Comparison of ENCODE assay signal across 14 mouse cellular contexts in genomic region chr11:84825261-84825807, GRCm38 (mm10). TPM values are rescaled to one million over a fixed set of nuclear protein-coding genes. Genes with fewer than 3 reads are reported as not detected.
A peak's percentile ranks its signal among the peaks of the same experiment; 100 is the strongest.
DNase-seq lines count a peak whose midpoint lies in the region; ATAC-seq and TF ChIP-seq lines count a peak whose summit lies in the region.
"Had no signal": no experiment of that assay in that cellular context is flagged by ENCODE, and none has a peak within 500 bp of the region (broad histone marks: within the 10 kb centered on the region; RNA-seq: fewer than 3 reads in every experiment).

No protein-coding gene starts in this region.

- no peak for TF ChIP-seq POLR2A in bone marrow, adult 2 months (IDR thresholded peaks at IDR 0.05; ENCODE audit: borderline replicate concordance, control insufficient read depth, low read depth, low read length)

- intact Hi-C loops in heart, postnatal 25 days (cut with DNase I), result no loop called here

- peaks cover 34% of the 10 kb centered on the region for H3K36me3 ChIP-seq in heart, embryonic 13.5 days
- peaks cover 18% of the 10 kb centered on the region for H3K36me3 ChIP-seq in liver, embryonic 11.5 days (ENCODE audit: control insufficient read depth, insufficient read depth, low read length)
- H3K36me3 ChIP-seq: neural tube, embryonic 12.5 days had no signal

- H3K9ac ChIP-seq in heart, embryonic 13.5 days, result peak overlapping the region; percentile 73
- H3K9ac ChIP-seq in liver, embryonic 11.5 days (ENCODE audit: low read depth, low read length), result peak overlapping the region; percentile 63
- H3K9ac ChIP-seq: embryonic facial prominence, embryonic 15.5 days; forebrain, embryonic 13.5 days; neural tube, embryonic 12.5 days had no signal

- no peaks in the 10 kb centered on the region for H3K9me3 ChIP-seq in heart, embryonic 13.5 days
- no peaks in the 10 kb centered on the region for H3K9me3 ChIP-seq in liver, embryonic 11.5 days (ENCODE audit: control insufficient read depth, low read length)
- H3K9me3 ChIP-seq: embryonic facial prominence, embryonic 15.5 days; forebrain, embryonic 13.5 days; neural tube, embryonic 12.5 days had no signal

- peak overlapping the region; percentile 83 for H3K4me2 ChIP-seq in heart, embryonic 13.5 days
- peak overlapping the region; percentile 86 for H3K4me2 ChIP-seq in liver, embryonic 11.5 days
- H3K4me2 ChIP-seq: embryonic facial prominence, embryonic 15.5 days; forebrain, embryonic 13.5 days; neural tube, embryonic 12.5 days had no signal

- peaks cover 26% of the 10 kb centered on the region for H3K27me3 ChIP-seq in heart, embryonic 13.5 days (replicated peaks)
- no peaks in the 10 kb centered on the region for H3K27me3 ChIP-seq in liver, embryonic 11.5 days (replicated peaks; ENCODE audit: control insufficient read depth, insufficient read depth, low read length)
- H3K27me3 ChIP-seq: CH12.LX; embryonic facial prominence, embryonic 15.5 days; forebrain, embryonic 13.5 days; neural tube, embryonic 12.5 days had no signal

- H3K27ac ChIP-seq in heart, embryonic 13.5 days (replicated peaks), result peak overlapping the region; percentile 92
- H3K27ac ChIP-seq in bone marrow, adult 2 months (ENCODE audit: control insufficient read depth, insufficient read depth, low read depth, low read length, poor library complexity), result peak overlapping the region; percentile 66
- H3K27ac ChIP-seq in liver, embryonic 11.5 days (ENCODE audit: low read depth, low read length), result peak overlapping the region; percentile 83
- H3K27ac ChIP-seq: embryonic facial prominence, embryonic 15.5 days; forebrain, embryonic 13.5 days; neural tube, embryonic 12.5 days had no signal

- H3K4me1 ChIP-seq in heart, embryonic 13.5 days, result peaks cover 80% of the 10 kb centered on the region
- H3K4me1 ChIP-seq in bone marrow, adult 2 months (ENCODE audit: control insufficient read depth, insufficient read depth, low read length), result peaks cover 2% of the 10 kb centered on the region
- peaks cover 57% of the 10 kb centered on the region for H3K4me1 ChIP-seq in liver, embryonic 11.5 days (replicated peaks; ENCODE audit: control insufficient read depth, insufficient read depth, low read length)

- peak overlapping the region; percentile 92; the same call in 1 of the 2 replicates for H3K4me3 ChIP-seq in heart, embryonic 13.5 days
- H3K4me3 ChIP-seq in bone marrow, adult 2 months (replicated peaks; ENCODE audit: control insufficient read depth, low read depth, low read length), result peak overlapping the region; percentile 50
- peak overlapping the region; percentile 96 for H3K4me3 ChIP-seq in liver, embryonic 11.5 days (ENCODE audit: low read depth, low read length)
- H3K4me3 ChIP-seq: embryonic facial prominence, embryonic 15.5 days; forebrain, embryonic 13.5 days; neural tube, embryonic 12.5 days had no signal

- no peak for TF ChIP-seq CTCF in bone marrow, adult 2 months (IDR thresholded peaks at IDR 0.05; ENCODE audit: control insufficient read depth, insufficient read depth, low read length)

- DNase-seq in cerebellum, adult 11-12 months, result peak; percentile 31
- no peak for DNase-seq in cerebellum, adult 8-10 months
- no peak for DNase-seq in heart, postnatal 25 days (ENCODE audit: low spot score)
- no peak for DNase-seq in liver, embryonic 11.5 days (ENCODE audit: low spot score)
- no peak for DNase-seq in layer of hippocampus, postnatal 10 days (ENCODE audit: low spot score in 2 of 2)
- DNase-seq in right cerebral cortex, postnatal 36 days (ENCODE audit: low spot score in 2 of 2), result no peak
- DNase-seq: kidney, postnatal 10 days; thymus, postnatal 4 days had no signal

- ATAC-seq in heart, embryonic 13.5 days (ENCODE audit: extremely low read depth, insufficient number of reproducible peaks, low FRiP score, low TSS enrichment), result no peak
- ATAC-seq in liver, embryonic 11.5 days (replicated peaks; ENCODE audit: low FRiP score), result no peak
- ATAC-seq: forebrain, embryonic 13.5 days had no signal

- 82% methylated on average over 10 of the region's 10 CpGs for WGBS in heart, embryonic 13.5 days
- WGBS in bone marrow, adult 2 months, result 88% methylated on average over 10 of the region's 10 CpGs
- WGBS in liver, embryonic 11.5 days, result 85% methylated on average over 10 of the region's 10 CpGs

RNA-seq across cellular contexts. Expression of gene Dhrs11, which starts 3.5 kb away (rescaled TPM):
- 31.6 and 34.0 TPM in 2 replicates for polyA plus RNA-seq in heart, embryonic 13.5 days (2015; fragmentation: Nextera tagmentation; extraction: Ambion mirVana)
- total RNA-seq in heart, postnatal 25 days (2021), result 100 to 1,000 TPM; 106 to 108 TPM
- 144 and 158 TPM in 2 replicates for polyA plus RNA-seq in bone marrow, adult 2 months (2011; ENCODE audit: insufficient read depth, insufficient read length, low replicate concordance, missing spikeins)
- polyA plus RNA-seq in liver, embryonic 11.5 days (2014; fragmentation: Nextera tagmentation; extraction: Ambion mirVana), result 115 and 119 TPM in 2 replicates
- 1 to 10 TPM; 4.9 to 6.6 TPM for total RNA-seq in layer of hippocampus, postnatal 10 days (2021)

RNA-seq across cellular contexts. Expression of gene Mrm1, which starts 6.0 kb away (rescaled TPM):
- polyA plus RNA-seq in heart, embryonic 13.5 days (2015; fragmentation: Nextera tagmentation; extraction: Ambion mirVana), result 16.3 and 17.8 TPM in 2 replicates
- total RNA-seq in heart, postnatal 25 days (2021), result 10 to 100 TPM; 17.1 to 17.9 TPM
- 39.1 and 41.7 TPM in 2 replicates for polyA plus RNA-seq in bone marrow, adult 2 months (2011; ENCODE audit: insufficient read depth, insufficient read length, low replicate concordance, missing spikeins)
- polyA plus RNA-seq in liver, embryonic 11.5 days (2014; fragmentation: Nextera tagmentation; extraction: Ambion mirVana), result 19.4 and 20.5 TPM in 2 replicates
- total RNA-seq in layer of hippocampus, postnatal 10 days (2021), result 10 to 100 TPM; 14.3 to 19.4 TPM

RNA-seq across cellular contexts. Expression of gene Ggnbp2, which starts 45.3 kb away (rescaled TPM):
- 41.7 and 49.8 TPM in 2 replicates for polyA plus RNA-seq in heart, embryonic 13.5 days (2015; fragmentation: Nextera tagmentation; extraction: Ambion mirVana)
- total RNA-seq in heart, postnatal 25 days (2021), result 10 to 100 TPM; 41.2 to 46.8 TPM
- 67.9 and 113 TPM in 2 replicates for polyA plus RNA-seq in bone marrow, adult 2 months (2011; ENCODE audit: insufficient read depth, insufficient read length, low replicate concordance, missing spikeins)
- polyA plus RNA-seq in liver, embryonic 11.5 days (2014; fragmentation: Nextera tagmentation; extraction: Ambion mirVana), result 78.0 and 80.2 TPM in 2 replicates
- total RNA-seq in layer of hippocampus, postnatal 10 days (2021), result 10 to 100 TPM; 89.3 to 92.2 TPM

RNA-seq across cellular contexts. Expression of gene Myo19, which starts 54.6 kb away (rescaled TPM):
- polyA plus RNA-seq in heart, embryonic 13.5 days (2015; fragmentation: Nextera tagmentation; extraction: Ambion mirVana), result 5.7 TPM in 2 replicates
- 1 to 10 TPM; 5.7 to 7.3 TPM for total RNA-seq in heart, postnatal 25 days (2021)
- 4.3 and 8.1 TPM in 2 replicates for polyA plus RNA-seq in bone marrow, adult 2 months (2011; ENCODE audit: insufficient read depth, insufficient read length, low replicate concordance, missing spikeins)
- 10.3 and 12.4 TPM in 2 replicates for polyA plus RNA-seq in liver, embryonic 11.5 days (2014; fragmentation: Nextera tagmentation; extraction: Ambion mirVana)
- 10 to 100 TPM; 12.0 to 14.0 TPM for total RNA-seq in layer of hippocampus, postnatal 10 days (2021)

RNA-seq across cellular contexts. Expression of gene Pigw, which starts 54.8 kb away (rescaled TPM):
- polyA plus RNA-seq in heart, embryonic 13.5 days (2015; fragmentation: Nextera tagmentation; extraction: Ambion mirVana), result 2.9 and 3.1 TPM in 2 replicates
- 1 to 10 TPM; 5.4 to 6.4 TPM for total RNA-seq in heart, postnatal 25 days (2021)
- 2.7 and 2.9 TPM in 2 replicates for polyA plus RNA-seq in bone marrow, adult 2 months (2011; ENCODE audit: insufficient read depth, insufficient read length, low replicate concordance, missing spikeins)
- 4.4 and 5.0 TPM in 2 replicates for polyA plus RNA-seq in liver, embryonic 11.5 days (2014; fragmentation: Nextera tagmentation; extraction: Ambion mirVana)
- 1 to 10 TPM; 8.8 to 9.4 TPM for total RNA-seq in layer of hippocampus, postnatal 10 days (2021)
